ENCODE assay signal across 30 mouse cellular contexts in genomic region chr13:29866780-29867179, GRCm38 (mm10).
"Had no signal": no experiment of that assay in that cellular context is flagged by ENCODE, and none has a peak within 500 bp of the region (broad histone marks: within the 10 kb centered on the region; RNA-seq: fewer than 3 reads in every experiment).

No protein-coding gene starts in this region.

- ATAC-seq: hindbrain, embryonic 16.5 days; hindbrain, postnatal 0 days; inflammation-experienced regulatory T-cells, adult 6 months had no signal

- H3K4me2 ChIP-seq: heart, embryonic 11.5 days; heart, embryonic 12.5 days; heart, embryonic 13.5 days; heart, embryonic 15.5 days; hindbrain, embryonic 12.5 days; hindbrain, embryonic 13.5 days; hindbrain, embryonic 14.5 days; hindbrain, embryonic 15.5 days; kidney, embryonic 15.5 days had no signal

- H3K4me3 ChIP-seq: heart, embryonic 10.5 days; heart, embryonic 12.5 days; heart, embryonic 13.5 days; heart, embryonic 15.5 days; hindbrain, embryonic 10.5 days; hindbrain, embryonic 12.5 days; hindbrain, embryonic 13.5 days; hindbrain, embryonic 15.5 days; kidney, embryonic 15.5 days; left cerebral cortex, adult 2 months had no signal

- H3K36me3 ChIP-seq: heart, embryonic 10.5 days; heart, embryonic 12.5 days; heart, embryonic 13.5 days; heart, embryonic 15.5 days; hindbrain, embryonic 10.5 days; hindbrain, embryonic 12.5 days; hindbrain, embryonic 13.5 days; hindbrain, embryonic 15.5 days; kidney, embryonic 15.5 days had no signal

- H3K9ac ChIP-seq: heart, embryonic 12.5 days; heart, embryonic 13.5 days; heart, embryonic 15.5 days; hindbrain, embryonic 12.5 days; hindbrain, embryonic 13.5 days; hindbrain, embryonic 14.5 days; hindbrain, embryonic 15.5 days; kidney, embryonic 15.5 days had no signal

- H3K9me3 ChIP-seq: heart, embryonic 10.5 days; heart, embryonic 12.5 days; heart, embryonic 13.5 days; heart, embryonic 15.5 days; hindbrain, embryonic 10.5 days; hindbrain, embryonic 12.5 days; hindbrain, embryonic 13.5 days; hindbrain, embryonic 15.5 days; kidney, embryonic 15.5 days had no signal

- H3K4me1 ChIP-seq: hindbrain, embryonic 10.5 days; hindbrain, embryonic 12.5 days; hindbrain, embryonic 13.5 days; hindbrain, embryonic 15.5 days; kidney, embryonic 15.5 days had no signal

- H3K27me3 ChIP-seq: heart, embryonic 12.5 days; heart, embryonic 13.5 days; heart, embryonic 15.5 days; hindbrain, embryonic 12.5 days; hindbrain, embryonic 13.5 days; hindbrain, embryonic 15.5 days; kidney, embryonic 15.5 days had no signal

- DNase-seq: heart, postnatal 10 days; heart, postnatal 14 days; heart, postnatal 36 days; heart, postnatal 4 days; kidney, adult 11 months; kidney, adult 18-20 months; kidney, adult 8-10 months; kidney, adult 9 months; kidney, postnatal 10 days; kidney, postnatal 14 days; kidney, postnatal 25 days; kidney, postnatal 4 days; layer of hippocampus, adult 9-11 months; layer of hippocampus, postnatal 36 days had no signal

- H3K27ac ChIP-seq: heart, embryonic 10.5 days; heart, embryonic 13.5 days; heart, embryonic 15.5 days; hindbrain, embryonic 10.5 days; hindbrain, embryonic 12.5 days; hindbrain, embryonic 13.5 days; hindbrain, embryonic 14.5 days; hindbrain, embryonic 15.5 days; hindbrain, postnatal 0 days; kidney, embryonic 15.5 days; kidney, postnatal 0 days; left cerebral cortex, adult 2 months had no signal
